Mouse (Mus musculus) thymus, adult 2 months (tissue): ENCODE measurements around the gene Ppp4r3a.

Experiments
- CTCF ChIP-seq: fragments of 200-500 bp; IDR thresholded peaks from 2 replicates; pipeline ENCODE4 v1.5.1; 2012; ENCODE audit warnings: mild to moderate bottlenecking, control low read depth, low read length, moderate library complexity, borderline replicate concordance; ENCODE audit not compliant: control insufficient read depth, poor library complexity, insufficient read depth; ENCODE audit errors: extremely low read depth
- POLR2A ChIP-seq: fragments of 200-500 bp; IDR thresholded peaks from 2 replicates; pipeline ENCODE4 v1.6.1; 2012; ENCODE audit warnings: mild to moderate bottlenecking, low read length, control low read depth, moderate library complexity; ENCODE audit not compliant: control insufficient read depth, poor library complexity, insufficient read depth; ENCODE audit errors: extremely low read depth

GRCm38 (mm10) chr12:101016412-101016928 is 67.0 kb downstream of the Ppp4r3a start:
- no peak for TF ChIP-seq CTCF
- TF ChIP-seq POLR2A, result no peak
